Mouse (Mus musculus) telencephalon, adult 2 months (tissue): ENCODE data around the gene Nid2.

Experiments
- DNase-seq: peaks from one replicate; pipeline ENCODE4 v3.0.0-alpha.2; 2011; ENCODE audit warnings: low read depth, low spot score

Gene Nid2

DNA sequence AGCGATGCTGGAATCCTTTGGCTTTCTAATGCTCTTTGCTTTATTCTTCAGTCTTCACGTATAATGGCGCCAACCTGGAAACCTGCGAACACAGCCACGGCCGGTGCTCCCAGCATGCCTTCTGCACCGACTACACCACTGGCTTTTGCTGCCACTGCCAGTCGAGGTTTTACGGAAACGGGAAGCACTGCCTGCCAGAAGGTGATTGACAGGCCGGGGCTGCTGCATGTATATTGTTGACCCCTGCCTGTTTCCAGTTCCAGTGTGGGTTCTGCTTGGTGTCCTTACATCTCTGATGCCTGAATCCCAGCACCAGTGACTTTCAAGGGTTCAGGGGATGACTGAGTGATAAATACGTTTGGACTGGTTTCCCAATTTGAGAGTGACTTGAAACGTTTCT is 26.9 kb downstream of the Nid2 start:
- DNase-seq = no peak

DNA sequence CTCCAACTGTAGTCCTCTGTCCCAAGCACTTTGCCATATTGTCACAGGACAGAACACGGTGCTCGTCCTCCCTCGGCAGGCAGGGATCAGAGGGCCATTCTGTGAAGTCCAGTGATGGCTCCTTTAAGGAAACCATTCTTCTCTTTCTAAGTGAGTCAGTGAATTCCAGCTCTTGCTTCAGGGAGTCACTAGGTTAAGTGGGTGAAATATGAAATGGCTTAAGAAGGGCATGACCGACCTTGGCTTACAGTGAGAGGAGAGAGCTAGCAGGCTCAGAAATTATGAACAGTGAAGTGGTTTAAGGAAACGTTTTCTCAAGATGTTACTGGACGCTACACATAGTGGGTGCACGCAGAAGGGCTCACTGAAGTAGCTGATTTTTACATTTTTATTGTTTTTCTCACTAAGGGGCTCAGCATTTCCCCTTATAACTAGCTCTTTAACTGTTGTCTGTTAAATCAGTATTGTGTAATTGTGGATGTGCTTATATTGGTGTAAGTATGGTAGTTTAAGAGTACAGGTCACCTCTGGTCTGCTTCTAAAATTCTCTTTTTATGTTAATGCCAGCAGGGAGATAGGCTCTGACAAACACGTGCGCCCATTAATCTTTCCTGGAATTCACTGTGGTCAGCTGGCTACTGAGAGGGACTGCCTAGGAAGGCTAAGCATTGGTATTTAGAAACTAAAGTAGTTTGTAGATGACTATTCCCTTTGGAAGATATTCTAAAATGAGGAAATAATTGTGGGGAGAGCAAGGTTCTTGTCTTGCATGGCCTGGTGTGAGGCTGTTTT is 34.9 kb downstream of the Nid2 start:
- no peak for DNase-seq

DNA sequence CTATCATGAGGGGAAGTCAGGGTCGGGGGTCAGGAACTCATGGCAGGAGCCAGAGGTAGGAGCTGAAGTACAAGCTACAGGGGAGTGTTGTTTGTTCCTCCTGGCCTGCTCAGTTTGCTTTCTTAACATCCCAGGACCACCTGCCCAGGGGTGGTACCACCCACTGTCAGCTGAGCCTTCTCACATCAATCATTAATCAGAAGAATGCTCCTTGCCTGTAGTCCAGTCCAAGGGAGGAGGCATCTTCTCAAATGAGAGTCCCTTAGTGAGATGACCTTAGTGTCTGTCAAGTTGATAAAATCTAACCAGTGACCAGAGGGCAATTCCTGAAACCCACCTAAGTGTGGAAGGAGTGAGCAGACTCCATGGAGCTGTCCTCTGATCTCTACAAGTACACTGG is 37.4 kb downstream of the Nid2 start:
- DNase-seq = no peak

DNA sequence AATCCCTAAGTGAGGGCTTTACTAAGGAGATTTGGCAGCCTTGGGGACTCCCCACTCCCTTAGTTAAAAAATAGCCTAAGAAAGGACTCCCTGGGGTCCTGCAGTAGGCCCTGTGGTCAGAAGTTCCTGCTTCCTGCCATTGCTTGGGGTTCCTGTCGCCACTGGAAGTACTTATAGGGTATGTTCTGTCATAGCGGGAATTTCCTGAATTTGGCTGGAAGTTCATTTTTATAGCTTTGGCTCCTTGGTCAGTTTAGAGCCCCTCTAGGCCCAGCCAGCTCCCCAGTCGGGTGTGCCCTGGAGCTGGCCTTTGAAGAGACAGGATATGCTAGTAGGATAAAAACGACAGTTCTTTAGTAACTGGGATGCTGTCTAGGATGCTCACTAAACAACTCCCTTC is 43.8 kb downstream of the Nid2 start:
- DNase-seq = no peak

DNA sequence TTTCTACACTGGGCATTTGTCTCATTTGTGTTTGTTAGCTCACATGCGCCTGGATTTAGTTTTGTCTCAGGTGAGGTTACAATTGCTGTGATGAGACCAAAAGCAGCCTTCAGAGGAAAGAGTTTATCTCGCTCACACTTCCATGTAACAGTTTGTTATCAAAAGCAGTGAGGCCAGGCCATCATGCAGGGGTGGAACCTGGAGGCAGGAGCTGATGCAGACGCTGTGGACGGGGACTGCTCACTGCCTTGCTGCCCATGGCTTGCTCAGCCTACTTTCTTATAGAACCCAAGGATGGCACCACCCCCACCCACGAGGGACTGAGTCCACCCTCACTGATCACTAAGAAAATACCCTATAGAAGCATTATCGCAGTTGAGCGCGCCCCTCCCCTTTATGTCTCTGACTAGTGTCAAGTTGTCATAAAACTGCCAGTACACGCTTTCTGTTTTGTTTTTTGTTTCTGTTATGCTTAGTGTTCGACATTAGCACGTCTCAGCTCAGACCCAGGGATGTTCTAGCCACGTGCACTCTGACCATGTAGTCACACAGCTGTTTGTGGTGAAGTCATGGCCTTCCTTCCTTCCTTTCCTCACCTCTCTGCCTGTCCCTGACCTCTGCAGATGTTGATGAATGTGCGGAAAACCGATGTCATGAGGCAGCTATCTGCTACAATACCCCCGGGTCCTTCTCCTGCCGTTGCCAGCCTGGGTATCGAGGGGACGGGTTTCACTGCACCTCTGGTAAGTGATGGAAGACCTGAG is 45.7 kb downstream of the Nid2 start:
- no peak for DNase-seq

DNA sequence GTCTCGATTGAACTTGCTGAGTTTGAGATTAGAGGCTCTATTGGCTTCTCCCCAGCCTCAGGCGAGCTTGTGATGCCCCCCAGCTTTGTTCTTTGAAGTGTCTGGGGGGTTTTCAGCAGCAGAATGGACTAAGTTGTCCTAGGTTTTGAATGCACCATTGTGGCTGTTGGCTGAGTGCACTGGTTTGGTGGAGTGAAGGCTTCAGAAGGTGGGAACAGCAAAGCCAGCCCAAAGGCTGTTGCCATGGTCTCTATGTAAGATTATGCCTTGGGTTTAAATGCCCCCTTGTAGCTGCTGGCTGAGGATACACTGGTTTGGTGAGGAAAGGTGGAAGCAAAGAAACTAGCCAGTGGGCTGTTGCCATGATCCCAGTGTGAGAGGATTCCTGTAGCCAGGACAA is 49.4 kb downstream of the Nid2 start:
- no peak for DNase-seq

DNA sequence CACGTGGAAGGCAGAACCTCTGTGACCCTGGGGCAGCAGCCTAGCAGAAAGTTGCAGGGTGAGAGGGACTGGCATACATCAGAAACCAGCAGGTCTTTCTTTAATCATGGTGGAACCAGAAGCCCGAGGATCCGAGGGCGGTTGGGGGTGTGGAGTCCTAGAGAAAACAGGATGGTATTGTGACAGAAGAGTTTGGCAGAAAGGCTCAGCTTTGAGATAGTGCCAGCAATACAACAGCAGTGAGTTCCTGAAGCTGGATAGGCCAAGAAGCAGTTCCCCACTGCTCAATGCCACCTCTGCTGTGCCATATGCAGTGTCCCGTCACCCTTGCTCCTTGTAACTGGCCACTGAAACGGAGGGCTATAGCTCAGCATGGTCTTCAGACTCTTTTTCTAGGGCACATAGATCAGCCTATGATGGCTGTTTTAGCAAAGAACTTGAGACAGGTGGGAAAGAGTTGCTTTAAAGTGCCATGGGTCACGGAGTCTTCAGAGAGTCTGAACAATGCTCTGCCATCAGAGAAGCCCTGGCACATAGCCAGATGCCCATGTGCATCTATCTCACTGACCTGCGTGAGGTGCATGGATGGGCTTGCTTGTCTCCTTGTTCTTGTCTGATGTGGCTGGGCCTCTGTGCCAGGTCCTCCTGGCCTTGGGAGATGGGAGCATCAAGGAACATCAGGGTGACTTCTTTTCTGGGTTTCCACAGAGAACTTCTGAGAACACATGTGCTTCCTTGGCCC is 50.6 kb downstream of the Nid2 start:
- DNase-seq = no peak

DNA sequence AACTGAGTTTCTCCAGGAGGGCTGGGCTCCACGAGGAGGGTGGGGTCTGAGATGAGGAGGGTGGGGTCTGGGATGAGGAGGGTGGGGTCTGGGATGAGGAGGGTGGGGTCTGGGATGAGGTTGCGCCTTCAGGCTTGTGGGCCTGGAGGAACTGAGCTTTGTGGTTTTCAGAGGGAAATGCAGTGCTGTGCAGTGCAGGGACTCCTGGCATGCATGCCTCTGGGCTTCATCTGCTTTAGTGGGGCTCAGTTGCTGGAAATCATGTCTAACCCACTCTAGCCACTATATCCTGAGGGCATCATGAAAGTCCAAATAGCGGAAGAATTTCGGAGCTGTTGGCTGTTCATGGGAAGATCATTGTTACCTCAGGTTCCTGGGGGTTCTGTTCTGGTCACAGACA is 52.2 kb downstream of the Nid2 start:
- no peak for DNase-seq

DNA sequence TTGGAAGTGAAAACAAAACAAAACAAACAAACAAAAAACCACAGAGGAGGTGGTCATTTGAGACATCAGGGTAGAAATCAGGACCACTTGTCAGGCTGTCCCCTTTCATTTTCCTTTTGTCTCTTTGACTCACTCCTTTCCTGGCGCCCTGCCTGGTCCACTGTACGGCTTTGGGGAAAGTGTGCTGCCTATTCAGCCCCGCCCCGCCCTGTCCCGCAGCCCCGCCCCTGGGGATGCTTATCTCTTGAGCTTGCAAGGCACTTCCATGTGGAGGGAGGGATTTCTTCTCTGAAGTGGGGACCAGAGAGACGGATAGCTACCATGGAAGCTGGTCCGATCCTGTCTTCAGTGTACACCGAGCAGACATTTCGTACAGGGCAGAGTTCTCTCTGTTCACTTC is 52.6 kb downstream of the Nid2 start:
- DNase-seq = no peak

DNA sequence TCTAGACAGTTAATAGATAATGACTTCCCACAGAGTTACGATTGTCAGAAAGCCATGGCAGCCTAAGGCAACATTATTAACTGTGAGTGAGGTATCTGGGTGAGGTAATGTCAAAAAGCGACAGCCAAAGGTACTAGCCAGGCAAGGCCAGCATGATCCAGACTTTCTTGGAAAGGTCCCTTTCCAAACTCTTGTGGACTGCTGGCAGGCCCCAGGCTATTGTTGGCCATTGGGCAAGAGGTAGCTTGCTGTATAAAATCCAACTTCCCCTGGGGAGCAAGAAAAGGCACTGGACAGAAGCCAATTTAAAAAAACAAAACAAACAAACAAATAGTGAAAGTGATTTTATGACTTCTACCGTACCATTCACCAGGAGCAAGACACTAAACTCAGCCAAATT is 56.3 kb downstream of the Nid2 start:
- DNase-seq = no peak

DNA sequence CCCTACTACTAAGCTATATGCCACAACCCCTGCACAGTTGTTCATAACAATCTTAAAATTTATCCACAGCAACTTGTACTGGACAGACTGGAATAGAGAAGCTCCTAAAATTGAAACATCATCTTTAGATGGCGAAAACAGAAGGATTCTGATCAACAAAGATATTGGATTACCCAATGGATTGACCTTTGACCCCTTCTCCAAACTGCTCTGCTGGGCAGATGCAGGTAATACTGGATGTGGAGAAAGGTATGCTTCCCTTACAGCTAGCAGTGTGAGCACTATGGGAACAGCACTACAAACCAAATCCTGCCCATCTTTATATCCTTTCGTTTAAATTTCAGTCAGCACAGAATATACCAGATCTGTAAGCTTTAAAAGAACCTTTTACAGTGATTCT is 56.8 kb downstream of the Nid2 start:
- DNase-seq = no peak

DNA sequence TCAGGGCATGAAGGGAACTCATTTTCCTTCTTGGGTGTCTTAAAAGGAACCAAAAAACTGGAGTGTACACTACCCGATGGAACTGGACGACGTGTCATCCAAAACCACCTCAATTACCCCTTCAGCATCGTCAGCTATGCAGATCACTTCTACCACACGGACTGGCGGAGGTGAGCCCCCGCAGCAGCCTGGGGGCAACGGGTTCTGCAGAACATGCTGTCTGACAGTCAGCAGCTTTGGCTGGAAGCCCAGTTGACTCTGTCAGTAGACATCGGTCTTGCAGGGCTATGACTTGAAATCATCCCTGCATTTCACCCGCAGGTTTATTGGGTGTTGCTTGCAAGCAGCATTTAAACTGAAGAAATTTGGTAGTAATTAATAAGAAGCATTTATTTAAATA is 58.9 kb downstream of the Nid2 start:
- no peak for DNase-seq

DNA sequence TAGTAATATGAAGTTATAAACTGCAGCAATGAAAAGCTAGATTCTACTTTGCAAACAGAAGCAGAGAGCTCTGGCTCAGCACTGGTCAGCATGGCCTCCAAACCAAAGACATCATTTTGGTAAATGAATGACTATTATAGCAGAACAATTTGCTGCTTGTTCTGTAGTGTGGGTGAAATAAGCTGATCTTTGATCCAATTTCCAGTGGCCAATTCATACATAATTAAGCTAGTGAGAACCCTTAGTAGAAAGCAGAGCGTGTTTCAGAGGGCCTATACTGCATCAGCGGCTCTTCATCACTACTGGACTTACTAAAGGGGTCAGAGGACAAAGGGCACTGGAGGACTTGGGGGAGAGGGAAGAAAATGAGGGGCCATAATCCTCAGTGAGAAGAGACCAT is 62.0 kb downstream of the Nid2 start:
- no peak for DNase-seq

DNA sequence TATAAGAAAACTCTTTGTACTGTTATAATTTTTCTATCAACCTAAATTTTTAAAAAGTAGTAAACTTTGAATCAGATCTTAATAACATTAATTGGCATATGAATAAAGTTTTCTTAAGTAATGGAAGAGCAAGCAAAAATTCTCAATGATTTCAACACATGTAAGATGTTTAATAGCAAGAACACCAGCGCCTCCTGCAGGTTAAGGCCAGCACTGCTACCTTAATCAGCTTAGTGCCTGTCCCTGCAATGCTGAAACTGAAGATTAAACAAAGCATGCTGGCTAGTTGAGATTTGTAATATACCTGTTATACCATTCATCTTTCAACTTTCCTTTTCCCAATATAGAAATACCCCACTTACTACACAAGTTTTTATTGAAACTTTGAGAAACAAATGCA is 66.9 kb downstream of the Nid2 start:
- DNase-seq = no peak

DNA sequence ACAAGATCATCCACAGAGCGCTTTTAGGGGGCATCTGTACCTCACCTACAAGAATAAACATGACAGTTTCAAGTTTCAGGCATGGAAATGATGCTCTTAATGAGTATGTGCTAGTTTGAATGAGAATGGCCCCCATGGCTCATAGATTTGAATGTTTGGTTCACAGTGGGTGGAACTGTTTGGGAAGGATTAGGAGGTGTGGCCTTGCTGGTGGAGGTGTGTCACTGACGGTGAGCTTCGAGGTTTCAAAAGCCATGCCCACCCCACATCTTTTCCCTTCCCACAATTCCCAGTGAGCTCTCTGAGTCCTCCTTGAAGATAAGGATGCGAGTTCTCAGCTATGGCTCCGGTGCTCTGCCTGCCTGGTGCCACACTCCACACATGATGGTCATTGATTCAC is 70.6 kb downstream of the Nid2 start:
- DNase-seq = no peak

DNA sequence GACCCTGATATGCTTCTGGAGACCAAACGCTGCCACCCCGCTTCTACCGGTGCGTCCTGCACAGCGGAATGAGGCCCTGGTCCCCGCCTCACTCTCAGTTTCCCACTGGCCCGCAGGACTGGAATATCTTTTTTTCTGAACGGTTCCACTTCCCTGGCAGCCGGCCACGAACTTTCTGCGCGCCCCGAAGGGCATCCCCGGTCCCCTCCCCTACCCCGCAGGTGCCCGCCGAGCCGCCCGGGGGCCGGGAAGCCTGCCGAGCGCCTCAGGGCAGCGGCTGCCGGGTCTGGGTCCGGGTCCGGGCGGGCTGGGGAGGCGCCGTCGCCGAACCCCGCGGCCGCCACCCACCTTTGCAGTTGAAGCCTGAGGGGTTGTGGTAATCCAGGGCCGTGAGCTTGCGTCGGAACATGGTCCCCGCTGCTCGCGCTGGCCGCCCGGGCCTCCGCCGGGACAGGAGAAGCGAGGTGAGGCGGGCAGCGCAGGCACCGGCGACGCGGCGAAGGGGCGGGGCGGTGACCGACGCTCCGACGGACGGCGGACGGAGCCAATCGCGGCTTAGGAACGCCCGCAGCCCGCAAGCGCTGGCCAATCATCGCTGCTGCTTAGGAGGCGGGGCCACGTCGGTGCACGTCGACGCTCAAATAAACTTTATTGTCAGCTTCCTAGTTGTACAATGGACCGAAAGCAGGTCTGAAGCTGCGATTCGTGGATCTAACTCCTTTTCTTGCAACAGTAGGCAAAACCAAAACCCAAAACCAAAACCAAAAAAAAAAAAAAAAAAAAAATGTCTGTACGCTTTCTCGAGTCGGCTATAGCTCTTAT is 72.5 kb downstream of the Nid2 start, which contains the start of gene Rtraf:
Gene Rtraf (minus strand): TSS at position 504 of the 822 bp plus-strand sequence.
- peak; percentile 95 for DNase-seq

DNA sequence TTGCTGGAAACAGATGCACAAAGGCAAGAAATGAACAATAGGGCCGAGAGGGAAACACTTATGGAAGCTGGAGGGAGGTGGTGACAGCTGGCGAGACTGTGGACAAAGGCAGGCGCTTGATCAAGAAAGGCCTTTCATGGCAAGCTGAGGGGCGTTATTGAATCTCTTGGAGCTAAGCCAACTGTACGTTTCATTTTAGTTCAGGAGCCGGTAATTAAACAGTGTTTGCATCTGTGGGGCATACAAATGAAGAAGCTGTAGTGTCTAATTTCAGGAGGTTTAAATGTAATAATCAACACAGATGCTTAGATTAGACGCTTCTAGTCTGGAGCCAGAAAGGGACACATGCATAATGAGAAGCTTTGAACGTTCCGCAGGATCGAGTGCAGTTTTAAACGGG is 74.4 kb downstream of the Nid2 start:
- DNase-seq = no peak

DNA sequence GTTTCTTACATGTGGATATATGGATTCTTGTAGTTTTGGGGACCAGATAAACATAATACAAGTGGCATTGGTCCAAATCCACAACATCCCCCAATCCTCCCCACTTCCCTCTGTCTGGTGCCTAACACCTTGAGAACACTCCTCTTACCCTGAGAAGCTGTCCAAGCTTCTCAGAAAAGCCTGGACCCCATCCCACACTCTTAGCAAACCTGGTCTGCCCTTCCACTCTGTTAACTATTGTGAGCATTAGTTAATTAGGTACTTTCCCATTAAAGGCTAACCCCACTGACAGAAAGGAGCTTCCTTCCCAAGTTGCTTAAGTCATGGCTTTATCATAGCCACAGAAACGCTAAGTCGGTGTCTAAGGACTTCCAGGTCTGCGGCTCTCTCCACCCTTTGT is 85.2 kb downstream of the Nid2 start:
- no peak for DNase-seq

DNA sequence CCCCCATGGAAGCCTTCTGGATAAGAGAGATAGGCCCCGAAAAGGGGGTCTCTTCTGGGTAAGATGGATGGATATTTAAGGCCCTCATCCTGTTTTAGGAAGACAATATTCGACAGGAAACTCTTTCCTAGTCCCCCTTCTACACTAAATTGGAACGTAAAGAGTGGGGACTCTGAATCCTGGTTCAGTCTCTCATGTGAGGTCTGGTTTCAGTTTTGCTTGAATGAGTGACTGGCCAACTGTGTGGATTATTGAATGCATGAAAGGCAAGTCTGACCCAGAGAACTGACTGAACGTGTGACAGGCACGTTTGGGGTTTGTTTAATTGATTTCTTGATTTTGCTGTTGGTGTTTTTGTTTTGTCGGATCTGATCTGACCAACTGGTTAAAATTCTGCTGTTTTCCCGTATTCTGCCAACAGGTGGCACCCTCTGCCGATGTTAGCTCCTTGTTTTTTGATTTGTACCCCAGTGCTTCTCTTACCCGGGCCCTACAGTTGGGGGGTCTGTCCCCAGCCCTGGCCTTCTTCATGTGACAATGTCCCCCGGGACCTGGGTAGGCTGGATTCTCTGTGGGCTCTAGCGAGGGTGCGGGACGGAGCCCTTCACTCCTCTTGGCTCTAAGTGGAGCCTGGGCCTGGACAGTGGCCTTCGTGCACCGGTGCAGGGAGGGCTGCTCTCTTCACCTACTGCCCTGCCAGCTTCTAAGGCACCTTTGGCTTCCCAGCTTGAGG is 88.7 kb downstream of the Nid2 start:
- no peak for DNase-seq

DNA sequence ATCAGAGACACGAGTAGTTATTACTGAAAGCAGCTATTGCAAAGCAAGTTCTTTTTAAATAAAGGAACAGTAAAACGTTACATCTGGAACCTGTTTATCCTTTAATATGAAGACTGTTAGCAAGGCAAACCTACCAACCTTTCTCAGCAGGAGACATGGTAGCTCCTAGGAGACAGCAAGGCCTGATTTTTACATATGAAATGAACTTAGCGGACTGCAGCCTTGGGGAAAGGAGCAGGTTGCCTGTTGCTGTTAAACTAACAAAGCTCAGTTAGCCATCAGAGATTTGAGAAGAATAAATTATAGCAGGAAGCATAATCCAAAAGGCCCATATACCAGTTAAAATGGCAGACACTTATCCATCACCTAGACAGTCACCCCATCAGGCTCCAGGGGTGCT is 102.4 kb downstream of the Nid2 start:
- no peak for DNase-seq

DNA sequence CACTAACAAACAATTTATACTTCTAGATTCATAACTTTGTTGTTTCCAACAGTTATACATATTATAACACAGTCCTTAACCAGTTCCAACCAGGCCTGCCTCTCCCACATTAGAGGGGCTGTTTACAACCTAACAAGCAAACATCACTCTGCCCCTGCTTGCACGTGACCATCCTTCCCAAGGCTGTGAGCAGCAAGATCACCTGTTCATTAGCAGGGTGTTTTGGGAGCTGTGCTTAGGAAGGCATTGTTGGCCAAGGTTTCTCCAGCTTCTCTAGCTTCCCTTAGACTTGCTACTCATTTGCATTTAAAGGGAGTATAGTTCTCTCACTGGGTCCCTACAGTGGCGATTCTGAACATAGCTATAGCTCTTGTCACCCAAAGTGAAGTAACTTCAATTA is 107.2 kb downstream of the Nid2 start:
- no peak for DNase-seq
